Mouse (Mus musculus): ENCODE results near the gene Dnmt3a. TPM values are rescaled to one million over a fixed set of nuclear protein-coding genes. Genes with fewer than 3 reads are reported as not detected.
A peak's percentile ranks its signal among the peaks of the same experiment; 100 is the strongest.

The Dnmt3a gene
- polyA plus RNA-seq, 3 experiments from 2014 or later = 16.8 to 25.5 (median 23.8) TPM

GRCm38 (mm10) chr12:3855762-3856501 lies 50.1 kb downstream of the Dnmt3a start:
- ATAC-seq = peak; percentile 86

GRCm38 (mm10) chr12:3856748-3857147 lies 50.9 kb downstream of the Dnmt3a start:
- ATAC-seq = no peak

DNA sequence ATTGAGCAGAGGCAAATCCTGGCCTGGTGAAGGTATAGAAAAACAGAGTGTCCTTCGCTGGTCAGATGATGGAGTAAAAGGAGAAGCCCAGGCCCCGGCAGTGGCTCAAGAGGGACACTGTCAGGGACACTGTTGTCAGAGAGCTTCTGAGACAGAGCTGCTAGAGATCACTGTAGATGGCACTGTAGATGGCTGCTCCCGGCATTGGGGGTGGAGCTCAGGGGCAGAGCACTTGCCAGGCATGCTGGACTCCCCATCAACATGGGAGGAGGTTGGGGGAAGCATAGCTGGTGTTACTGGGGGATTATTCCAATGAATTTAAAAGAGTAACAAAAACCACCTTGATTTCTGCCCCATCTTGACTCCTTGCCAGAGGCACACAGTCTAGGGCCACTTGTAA lies 51.4 kb downstream of the Dnmt3a start:
- no peak for ATAC-seq

DNA sequence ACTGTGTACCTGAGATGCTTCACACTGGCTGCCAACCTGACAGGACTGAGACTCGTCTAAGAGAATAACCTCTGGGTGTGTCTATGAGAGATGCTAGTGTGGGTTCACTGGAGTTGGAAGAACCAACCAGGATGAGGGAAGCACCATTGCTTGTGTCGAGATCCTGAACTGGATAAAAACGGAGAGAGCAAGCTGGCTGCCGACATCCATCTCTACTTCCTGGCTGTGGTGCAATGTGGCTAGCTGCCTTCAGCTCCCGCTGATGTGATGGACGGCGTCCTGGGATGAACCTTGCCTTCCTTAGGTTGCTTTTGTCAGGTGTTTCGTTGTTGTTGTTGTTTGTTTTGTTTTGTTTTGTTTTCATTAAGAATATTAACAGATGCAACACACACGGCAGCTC lies 52.0 kb downstream of the Dnmt3a start:
- ATAC-seq = no peak

- ATAC-seq = no peak
These were observed 52.9 kb downstream of the Dnmt3a start for GRCm38 (mm10) chr12:3858754-3859153.

DNA sequence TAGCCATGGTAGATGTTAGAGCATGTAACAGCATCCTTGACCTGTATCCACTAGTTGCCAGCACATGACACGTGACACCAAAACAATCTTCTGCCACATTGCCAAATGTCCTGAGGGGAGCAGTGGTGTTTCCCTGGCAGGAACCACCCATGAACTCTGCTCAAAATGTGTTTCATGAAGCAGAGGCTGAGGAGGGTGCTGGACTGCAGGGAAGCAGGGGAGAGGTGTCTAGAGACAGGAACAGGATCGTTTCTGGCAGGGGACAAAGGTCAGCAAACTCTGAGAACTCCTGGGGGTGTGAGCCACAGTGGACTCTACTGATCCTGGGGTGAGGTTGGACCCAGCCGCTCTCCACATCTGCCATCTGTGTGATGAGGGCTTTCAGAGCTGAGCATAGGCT lies 53.7 kb downstream of the Dnmt3a start:
- no peak for ATAC-seq

DNA sequence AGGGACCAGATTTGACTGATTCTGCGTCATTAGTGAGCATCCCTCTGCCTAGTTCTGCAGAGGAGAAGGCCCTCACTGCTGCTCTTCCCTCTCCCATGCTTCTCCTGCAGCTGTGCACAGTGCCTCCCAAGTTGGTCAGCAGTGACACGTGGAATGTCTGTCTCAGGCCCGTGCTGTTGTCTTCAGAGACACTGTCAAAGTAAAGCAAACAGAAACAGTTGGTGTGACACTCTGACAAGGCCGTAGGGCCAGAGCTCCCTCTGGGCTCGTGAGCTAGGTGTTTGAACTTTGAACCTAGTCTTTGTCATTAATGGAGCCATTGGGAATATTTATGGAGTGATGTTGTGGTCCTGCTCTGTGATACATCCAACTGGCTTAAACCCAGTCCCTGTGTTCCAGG lies 54.2 kb downstream of the Dnmt3a start:
- ATAC-seq = no peak

GRCm38 (mm10) chr12:3861665-3862228 lies 55.9 kb downstream of the Dnmt3a start:
- ATAC-seq = no peak

GRCm38 (mm10) chr12:3862253-3862652 lies 56.4 kb downstream of the Dnmt3a start:
- ATAC-seq = no peak

GRCm38 (mm10) chr12:3864208-3864607 lies 58.4 kb downstream of the Dnmt3a start:
- ATAC-seq = no peak

- no peak for ATAC-seq
These were observed 59.8 kb downstream of the Dnmt3a start for GRCm38 (mm10) chr12:3865594-3865993.

GRCm38 (mm10) chr12:3866654-3867370 lies 61.0 kb downstream of the Dnmt3a start:
- ATAC-seq = no peak

- ATAC-seq = no peak
These were observed 62.3 kb downstream of the Dnmt3a start for GRCm38 (mm10) chr12:3868115-3868514.

GRCm38 (mm10) chr12:3868676-3869458 lies 63.1 kb downstream of the Dnmt3a start:
- no peak for ATAC-seq

DNA sequence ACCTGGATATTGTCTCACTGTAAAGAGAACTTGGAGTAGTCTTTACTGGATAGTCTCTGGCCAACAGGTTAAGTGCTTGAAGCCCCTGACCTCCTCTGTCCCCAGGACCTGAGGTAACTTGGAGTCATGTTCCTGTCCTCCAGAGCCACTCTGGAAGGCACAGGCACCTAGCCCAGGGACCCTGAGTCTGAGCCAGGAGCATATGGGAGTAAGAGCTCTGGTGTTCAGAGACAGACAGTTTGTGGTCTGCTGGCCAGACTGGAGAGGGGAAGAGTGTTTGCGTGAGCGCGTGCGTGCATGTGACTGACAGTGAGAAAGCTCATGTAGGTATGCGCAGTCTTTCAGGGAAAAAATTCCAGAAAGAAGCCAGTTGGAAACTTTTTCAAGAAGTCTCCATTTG lies 64.2 kb downstream of the Dnmt3a start:
- no peak for ATAC-seq

DNA sequence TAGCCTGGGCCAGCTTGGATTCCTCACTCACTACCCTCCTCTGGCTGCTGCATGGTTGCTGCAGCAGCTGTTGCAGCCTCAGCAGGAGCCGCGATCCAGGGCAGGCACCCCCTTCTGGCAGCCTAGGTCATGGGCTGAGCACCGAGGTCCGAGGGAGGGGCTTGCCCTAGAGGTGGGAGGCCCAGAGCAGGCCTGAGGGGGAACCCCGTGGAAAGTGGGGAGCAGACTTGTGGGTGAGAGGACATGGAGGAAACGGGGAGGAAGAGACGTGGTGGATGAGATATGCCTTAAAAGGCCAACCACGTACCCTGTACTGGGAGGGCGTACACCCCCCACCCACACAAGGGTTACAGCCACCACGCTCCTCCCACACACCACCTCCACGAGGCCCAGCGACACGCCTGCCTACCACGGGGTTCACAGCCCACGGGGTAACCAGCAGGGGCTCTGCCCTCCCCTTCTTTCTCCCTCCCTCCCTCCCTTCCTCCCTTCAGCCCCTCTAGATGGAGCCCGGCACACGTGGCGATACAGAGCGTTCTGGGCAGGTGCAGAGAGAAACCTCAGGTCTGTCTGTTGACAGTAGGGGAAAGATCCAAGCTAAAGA lies 65.2 kb downstream of the Dnmt3a start:
- peak; percentile 70 for ATAC-seq

GRCm38 (mm10) chr12:3871637-3872036 lies 65.8 kb downstream of the Dnmt3a start:
- no peak for ATAC-seq

DNA sequence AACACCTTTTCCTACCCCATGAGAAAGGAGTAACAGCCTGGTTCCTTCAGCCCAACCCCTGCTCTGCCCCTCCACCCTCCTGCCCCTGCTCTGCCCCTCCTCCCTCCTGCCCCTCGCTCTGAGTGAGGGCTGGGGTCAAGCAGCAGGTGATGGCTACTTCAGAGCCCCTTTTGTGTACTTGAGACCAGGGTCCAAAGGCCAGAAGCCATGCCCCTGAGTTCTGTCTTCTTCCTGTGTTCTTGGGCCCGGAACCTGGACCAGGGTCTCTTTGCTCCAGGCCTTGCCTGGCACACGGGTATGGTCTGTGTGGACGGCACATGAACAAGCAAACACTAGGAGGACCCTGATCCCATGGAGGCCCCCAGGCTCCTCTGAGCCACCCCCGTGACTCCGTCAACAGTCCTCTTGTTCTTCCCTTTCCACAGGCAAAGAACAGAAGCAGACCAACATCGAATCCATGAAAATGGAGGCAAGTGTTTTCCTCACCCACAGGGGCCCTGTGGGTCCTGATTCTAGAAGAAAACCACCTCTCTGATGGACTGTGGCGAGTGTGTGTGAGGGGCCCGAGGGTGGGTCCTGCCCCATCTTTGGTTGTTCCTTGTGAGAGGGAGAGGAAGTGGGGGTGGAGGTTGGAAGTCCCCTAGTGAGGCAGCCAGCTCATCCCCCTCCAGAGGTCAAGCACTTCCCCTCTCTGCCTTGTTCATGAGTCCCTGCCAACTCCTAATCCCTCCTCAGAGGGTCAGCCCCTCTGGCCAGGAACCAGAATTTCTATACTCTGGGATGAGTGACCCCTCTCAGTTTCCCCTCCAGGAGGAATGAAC lies 66.8 kb downstream of the Dnmt3a start:
- ATAC-seq = peak; percentile 11

DNA sequence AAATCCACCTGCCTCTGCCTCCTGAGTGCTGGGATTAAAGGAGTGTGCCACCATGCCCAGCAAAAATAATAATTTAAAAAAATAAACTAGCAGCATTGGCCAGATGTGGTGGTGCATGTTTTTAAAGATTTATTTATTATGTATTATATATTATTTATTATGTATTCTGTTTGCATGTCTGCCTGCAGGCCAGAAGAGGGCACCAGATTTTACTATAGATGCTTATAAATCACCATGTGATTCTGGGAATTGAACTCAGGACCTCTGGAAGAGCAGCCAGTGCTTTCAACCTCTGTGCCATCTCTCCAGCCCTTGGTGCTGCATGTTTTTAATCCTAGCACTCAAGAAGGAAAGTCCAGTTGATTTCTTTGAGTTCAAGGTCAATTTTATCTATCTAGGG lies 69.7 kb downstream of the Dnmt3a start:
- ATAC-seq = no peak

GRCm38 (mm10) chr12:3877376-3877775 lies 71.6 kb downstream of the Dnmt3a start:
- no peak for ATAC-seq

GRCm38 (mm10) chr12:3881474-3881873 lies 75.7 kb downstream of the Dnmt3a start:
- ATAC-seq = no peak
